26 mouse cellular contexts compared by ENCODE assay signal in the genomic region with DNA sequence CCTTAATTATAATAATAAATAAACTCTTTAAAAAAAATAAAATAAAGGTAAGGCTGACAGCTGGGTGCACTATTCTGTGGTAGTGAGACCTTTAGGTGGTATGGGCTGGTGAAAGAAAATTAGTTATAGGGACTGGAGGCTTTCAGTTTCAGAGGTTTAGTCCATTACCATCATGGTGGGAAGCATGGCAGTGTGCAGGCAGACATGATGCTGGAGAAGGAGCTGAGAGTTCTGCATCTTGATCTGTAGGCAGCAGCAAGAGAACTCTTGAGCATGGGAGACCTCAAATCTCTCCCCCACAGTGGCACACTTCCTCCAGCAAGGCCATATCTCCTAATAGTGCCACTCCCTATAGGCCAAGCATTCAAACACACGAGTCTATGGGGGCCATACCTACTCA. TPM values are rescaled to one million over a fixed set of nuclear protein-coding genes. Genes with fewer than 3 reads are reported as not detected.
DNase-seq lines count a peak whose midpoint lies in the region; TF ChIP-seq lines count a peak whose summit lies in the region.
"Had no signal": no experiment of that assay in that cellular context is flagged by ENCODE, and none has a peak within 500 bp of the region (broad histone marks: within the 10 kb centered on the region; RNA-seq: fewer than 3 reads in every experiment).

No protein-coding gene starts in this region.

- H3K27me3 ChIP-seq in cerebellum, adult 2 months (ENCODE audit: control insufficient read depth, insufficient read depth, low read length), result no peaks in the 10 kb centered on the region
- H3K27me3 ChIP-seq in thymus, adult 2 months (ENCODE audit: control insufficient read depth, insufficient read depth, low read length), result no peaks in the 10 kb centered on the region
- H3K27me3 ChIP-seq: CH12.LX; embryonic facial prominence, embryonic 12.5 days; forebrain, embryonic 13.5 days; forebrain, embryonic 15.5 days; Patski had no signal

- no peaks in the 10 kb centered on the region for H3K36me3 ChIP-seq in thymus, adult 2 months (ENCODE audit: control insufficient read depth, insufficient read depth, low read length)
- H3K36me3 ChIP-seq: embryonic facial prominence, embryonic 10.5 days; embryonic facial prominence, embryonic 12.5 days; forebrain, embryonic 15.5 days; G1E had no signal

- no peak for DNase-seq in cerebellum, adult 2 months
- no peak for DNase-seq in cerebellum, postnatal 10 days
- DNase-seq in layer of hippocampus, adult 2 months (ENCODE audit: low spot score in 2 of 2), result no peak
- no peak for DNase-seq in layer of hippocampus, adult 9-10 months (ENCODE audit: low spot score)
- DNase-seq in thymus, adult 2 months, result no peak
- no peak for DNase-seq in thymus, postnatal 14 days
- DNase-seq: adrenal gland, adult 8-10 months; adrenal gland, postnatal 14 days; adrenal gland, postnatal 36 days; B cell, adult 2 months; cerebellum, adult 11-12 months; cerebellum, adult 8-10 months; cerebellum, adult 9-11 months; cerebellum, postnatal 25 days; forebrain, postnatal 0 days had no signal

- TF ChIP-seq POLR2A in cerebellum, adult 2 months (IDR thresholded peaks at IDR 0.05; ENCODE audit: borderline replicate concordance, insufficient read depth, low read length), result no peak
- no peak for TF ChIP-seq POLR2A in thymus, adult 2 months (IDR thresholded peaks at IDR 0.05; ENCODE audit: control insufficient read depth, extremely low read depth, insufficient read depth, low read length, poor library complexity)

- no peak overlapping the region for H3K4me3 ChIP-seq in cerebellum, adult 2 months (replicated peaks; ENCODE audit: insufficient read depth, low read depth, low read length)
- H3K4me3 ChIP-seq in layer of hippocampus, adult 2 months, result no peak overlapping the region
- H3K4me3 ChIP-seq in thymus, adult 2 months (ENCODE audit: control insufficient read depth, insufficient read depth, low read length), result no peak overlapping the region
- H3K4me3 ChIP-seq: embryonic facial prominence, embryonic 10.5 days; embryonic facial prominence, embryonic 12.5 days; forebrain, embryonic 13.5 days; forebrain, embryonic 15.5 days had no signal

- 75% methylated on average over 1 of the region's 1 CpGs for WGBS in cerebellum, adult 2 months
- WGBS in thymus, adult 2 months, result 85% methylated on average over 1 of the region's 1 CpGs

- H3K4me1 ChIP-seq in cerebellum, adult 2 months (ENCODE audit: control insufficient read depth, insufficient read depth, low read length), result peaks cover 24% of the 10 kb centered on the region
- H3K4me1 ChIP-seq in thymus, adult 2 months (replicated peaks; ENCODE audit: control insufficient read depth, insufficient read depth, low read length), result peaks cover 18% of the 10 kb centered on the region
- H3K4me1 ChIP-seq: embryonic facial prominence, embryonic 10.5 days; embryonic facial prominence, embryonic 12.5 days; forebrain, embryonic 13.5 days; forebrain, embryonic 15.5 days had no signal

- peak overlapping the region; percentile 84 for H3K27ac ChIP-seq in cerebellum, adult 2 months (ENCODE audit: insufficient read depth, low read length)
- peak overlapping the region; percentile 84 for H3K27ac ChIP-seq in layer of hippocampus, adult 2 months
- H3K27ac ChIP-seq in thymus, adult 2 months (ENCODE audit: control insufficient read depth, insufficient read depth, low read length), result peak overlapping the region; percentile 61
- H3K27ac ChIP-seq: embryonic facial prominence, embryonic 10.5 days; embryonic facial prominence, embryonic 12.5 days; forebrain, embryonic 13.5 days; forebrain, embryonic 15.5 days had no signal

- TF ChIP-seq CTCF in cerebellum, adult 2 months (IDR thresholded peaks at IDR 0.05; ENCODE audit: borderline replicate concordance, insufficient read depth, low read depth, low read length), result no peak
- no peak for TF ChIP-seq CTCF in layer of hippocampus, adult 2 months (conservative IDR thresholded peaks at IDR 0.05)
- no peak for TF ChIP-seq CTCF in thymus, adult 2 months (IDR thresholded peaks at IDR 0.05; ENCODE audit: borderline replicate concordance, control insufficient read depth, extremely low read depth, insufficient read depth, low read length, poor library complexity)

RNA-seq across cellular contexts. Expression of a gene that starts 7.3 kb away (rescaled TPM):
- polyA plus RNA-seq in cerebellum, adult 2 months (2012; rRNA removed), result 123 and 129 TPM in 2 replicates
- total RNA-seq in layer of hippocampus, adult 2 months (2021), result 10 to 100 TPM; 44.3 to 44.5 TPM
- 209 and 222 TPM in 2 replicates for polyA plus RNA-seq in thymus, adult 2 months (2012; rRNA removed)

RNA-seq across cellular contexts. Expression of a gene that starts 17.7 kb away (rescaled TPM):
- 102 and 117 TPM in 2 replicates for polyA plus RNA-seq in cerebellum, adult 2 months (2012; rRNA removed)
- 10 to 100 TPM; 76.1 to 76.4 TPM for total RNA-seq in layer of hippocampus, adult 2 months (2021)
- 0.17 and 0.24 TPM in 2 replicates for polyA plus RNA-seq in thymus, adult 2 months (2012; rRNA removed)
- polyA plus RNA-seq: activated CD4-positive, CD25-positive, alpha-beta regulatory T cell, adult 4 months; CD4-positive, CD25-positive, alpha-beta regulatory T cell, adult 4 months had no signal

RNA-seq across cellular contexts. Expression of a gene that starts 30.9 kb away (rescaled TPM):
- polyA plus RNA-seq in cerebellum, adult 2 months (2012; rRNA removed), result 0.43 and 0.46 TPM in 2 replicates
- not detected for total RNA-seq in layer of hippocampus, adult 2 months (2021)
- 3.6 and 4.7 TPM in 2 replicates for polyA plus RNA-seq in thymus, adult 2 months (2012; rRNA removed)
- total RNA-seq: CH12.LX, G1E had no signal
- polyA plus RNA-seq: G1E had no signal

RNA-seq across cellular contexts. Expression of a gene that starts 55.7 kb away (rescaled TPM):
- 11.5 and 13.4 TPM in 2 replicates for polyA plus RNA-seq in cerebellum, adult 2 months (2012; rRNA removed)
- total RNA-seq in layer of hippocampus, adult 2 months (2021), result 1 to 10 TPM; 4.8 to 6.0 TPM
- 0.66 and 1.00 TPM in 2 replicates for polyA plus RNA-seq in thymus, adult 2 months (2012; rRNA removed)
- total RNA-seq: adrenal gland, postnatal 14 days had no signal
- polyA plus RNA-seq: activated CD4-positive, CD25-positive, alpha-beta regulatory T cell, adult 4 months; CD4-positive, CD25-positive, alpha-beta regulatory T cell, adult 4 months; G1E had no signal

RNA-seq across cellular contexts. Expression of a gene that starts 57.9 kb away (rescaled TPM):
- 0.33 and 1.0 TPM in 2 replicates for polyA plus RNA-seq in cerebellum, adult 2 months (2012; rRNA removed)
- not detected for total RNA-seq in layer of hippocampus, adult 2 months (2021)
- 0.26 and 0.55 TPM in 2 replicates for polyA plus RNA-seq in thymus, adult 2 months (2012; rRNA removed)
- total RNA-seq: CH12.LX; forebrain, postnatal 0 days had no signal
- polyA plus RNA-seq: activated CD4-positive, CD25-positive, alpha-beta regulatory T cell, adult 4 months; CD4-positive, CD25-positive, alpha-beta regulatory T cell, adult 4 months; embryonic facial prominence, embryonic 10.5 days; embryonic facial prominence, embryonic 12.5 days; embryonic facial prominence, embryonic 14.5 days; forebrain, embryonic 11.5 days; forebrain, embryonic 13.5 days; forebrain, embryonic 15.5 days; forebrain, postnatal 0 days; G1E; Patski had no signal

Comparison
In these comparisons a context has a peak if more than half of its experiments do, and no peak if none do; other contexts are left out.
1. RNA of a gene that starts 17.7 kb away (polyA plus RNA-seq): 102 to 117 TPM in cerebellum, adult 2 months; 0.17 to 0.24 TPM in thymus, adult 2 months; every median in the first group is over 10 times any median in the second.
2. Peak in every context shown above with its lines, with median percentiles within 50 percentile points of each other: H3K27ac ChIP-seq.